Mouse (Mus musculus) brain, adult 10 weeks (tissue): Measurements from ENCODE around the gene Frmd5. TPM values are rescaled to one million over a fixed set of nuclear protein-coding genes. Genes with fewer than 3 reads are reported as not detected.

Experiments
- polyA plus RNA-seq: library from polyadenylated mRNA; stranded (reverse); fragments of 350-450 nt; fragmentation: Illumina TruSeq; extraction: RNeasy Lipid Tissue Mini Kit (QIAGEN cat#74804); gene quantifications from one replicate; pipeline ENCODE4 v1.2.3, GENCODE M21; 2015; ENCODE audit warnings: low read depth, low replicate concordance

Frmd5 gene
- 33.1 TPM for polyA plus RNA-seq

DNA sequence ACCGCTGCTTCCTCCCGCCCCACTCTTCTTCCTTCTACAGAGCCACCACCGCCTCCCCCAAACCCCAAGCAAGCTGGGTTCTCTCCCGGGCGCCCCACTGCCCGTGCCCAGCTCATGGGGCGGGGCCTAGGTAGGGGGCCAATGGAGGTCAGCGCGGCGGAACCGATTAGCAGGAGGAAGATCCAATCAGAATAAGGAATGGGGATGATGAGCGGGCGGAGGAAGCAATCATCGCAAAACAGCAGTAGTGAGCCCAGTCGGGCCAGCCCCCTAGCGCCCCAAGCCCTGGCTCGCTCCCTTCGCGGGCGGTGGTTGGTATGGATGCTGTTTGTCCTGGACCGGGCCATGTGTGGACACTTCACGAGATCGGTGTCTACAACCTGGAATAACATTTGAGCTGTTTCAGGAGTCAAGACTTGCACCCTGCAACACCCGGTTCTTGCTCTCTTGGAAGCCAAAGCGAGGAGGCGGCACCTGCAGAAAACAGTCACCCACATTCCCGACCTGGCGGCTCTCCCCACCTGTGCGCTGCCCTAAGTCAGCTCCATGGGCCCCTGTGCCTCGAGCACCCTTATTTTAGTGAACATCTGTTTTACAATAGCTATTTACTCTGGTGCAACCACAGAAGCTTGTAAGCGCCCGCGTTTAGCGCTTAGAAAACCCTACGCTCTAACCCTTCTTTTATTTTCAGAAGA is at the start of gene Frmd5:
TSS of gene Frmd5 (minus strand) at position 129 of the 695 bp plus-strand sequence.

GRCm38 (mm10) chr2:121505942-121506882 is 300.7 kb downstream of the Frmd5 start, which contains the start of the genes Mfap1a and Wdr76:
Gene Mfap1a (minus strand): TSS chr2:121506665.
Gene Wdr76 (plus strand): TSS chr2:121506723.

Other genes starting within 250 kb of the Frmd5 start
- 79.3 TPM for gene Casc4, start 59.9 kb upstream of the Frmd5 start, polyA plus RNA-seq
- gene Ctdspl2, start 148.9 kb upstream of the Frmd5 start, polyA plus RNA-seq = 20.5 TPM
- gene Mageb3, start 149.0 kb upstream of the Frmd5 start, polyA plus RNA-seq = 0.25 TPM
- gene Eif3j1, start 221.5 kb upstream of the Frmd5 start, polyA plus RNA-seq = 23.7 TPM